Mouse (Mus musculus) testis, adult 2 months (tissue): ENCODE data around the gene Rgs6.

Source experiments
- CTCF ChIP-seq: fragments of 200-500 bp; IDR thresholded peaks from 2 replicates; pipeline ENCODE4 v1.5.1; 2012; ENCODE audit warnings: low read depth, mild to moderate bottlenecking, inconsistent platforms, low read length, moderate library complexity; ENCODE audit not compliant: control insufficient read depth, insufficient read depth, insufficient replicate concordance
- POLR2A ChIP-seq: fragments of 200-500 bp; IDR thresholded peaks from 2 replicates; pipeline ENCODE4 v1.6.1; 2012; ENCODE audit warnings: low read depth, mild to moderate bottlenecking, inconsistent platforms, low read length, moderate library complexity; ENCODE audit not compliant: control insufficient read depth

DNA sequence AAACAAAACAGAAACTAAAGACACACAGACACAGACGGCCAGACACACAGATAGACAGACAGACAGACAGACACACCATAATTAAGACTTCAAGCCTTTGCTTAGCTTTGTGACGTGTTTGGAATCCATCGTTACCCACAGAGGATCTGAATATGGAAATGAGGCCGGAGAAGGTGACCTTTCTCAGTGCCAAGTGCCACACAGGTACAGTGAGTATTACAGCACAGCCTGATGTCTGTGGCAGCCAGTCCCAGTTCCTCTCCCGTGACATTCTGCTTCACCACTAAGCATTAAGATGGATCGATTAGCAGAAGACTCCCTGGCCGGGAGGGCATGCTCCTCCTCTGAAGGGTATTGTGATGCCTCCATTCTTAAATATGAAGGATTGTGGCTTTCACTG lies 186.5 kb downstream of the Rgs6 start:
- no peak for TF ChIP-seq CTCF
- no peak for TF ChIP-seq POLR2A
